Mouse (Mus musculus) T-cell, adult 2 months (primary cell): Measurements from ENCODE around the gene Prickle2.

Experiments used
- DNase-seq: peaks from one replicate; pipeline ENCODE4 v3.0.0; 2022; ENCODE audit warnings: low spot score

Prickle2 gene

DNA sequence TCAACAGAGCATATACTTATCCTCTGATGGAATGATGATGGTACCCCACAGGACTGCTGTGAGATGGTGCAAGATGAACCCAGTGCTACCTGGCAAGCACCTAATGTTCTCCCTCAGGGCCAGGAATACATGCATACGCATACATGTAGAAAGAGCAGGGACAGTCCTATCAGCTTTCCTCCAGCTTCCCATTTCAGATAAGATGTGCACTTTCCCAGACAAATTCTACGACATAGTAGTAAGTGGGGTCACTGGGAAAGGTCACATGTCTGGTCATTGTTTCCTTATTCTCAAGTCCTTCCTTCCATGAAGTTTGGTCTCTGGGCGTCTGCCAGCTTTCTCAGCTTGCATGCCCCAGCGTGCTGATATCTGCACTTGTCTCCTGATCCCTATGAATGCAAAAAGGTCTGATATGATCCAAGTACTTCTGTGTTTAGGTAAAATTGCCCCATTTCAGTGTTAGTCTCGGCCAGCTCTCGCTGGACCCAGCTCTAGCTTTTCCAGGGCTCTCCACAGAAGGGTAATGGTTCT, 187.5 kb downstream of the Prickle2 start:
- no peak for DNase-seq

DNA sequence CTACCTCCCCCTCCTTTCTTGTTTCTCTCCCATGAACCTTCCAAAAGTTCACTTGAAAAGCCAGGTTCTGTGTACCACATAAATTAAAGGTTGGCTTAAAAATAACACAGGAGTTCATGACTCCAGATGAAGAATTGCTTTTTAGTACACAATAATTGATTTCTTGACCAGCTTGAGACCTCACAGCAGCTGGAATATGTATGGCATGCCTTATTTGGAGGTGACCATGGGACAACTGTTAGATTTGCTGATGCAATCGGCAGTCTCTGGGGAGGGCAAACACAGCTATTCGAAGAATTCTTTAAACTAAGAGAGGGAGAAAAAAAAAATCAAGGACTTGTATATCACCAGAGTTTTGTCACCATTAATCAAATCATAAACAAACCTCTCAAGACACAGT, 189.0 kb downstream of the Prickle2 start:
- DNase-seq: no peak

DNA sequence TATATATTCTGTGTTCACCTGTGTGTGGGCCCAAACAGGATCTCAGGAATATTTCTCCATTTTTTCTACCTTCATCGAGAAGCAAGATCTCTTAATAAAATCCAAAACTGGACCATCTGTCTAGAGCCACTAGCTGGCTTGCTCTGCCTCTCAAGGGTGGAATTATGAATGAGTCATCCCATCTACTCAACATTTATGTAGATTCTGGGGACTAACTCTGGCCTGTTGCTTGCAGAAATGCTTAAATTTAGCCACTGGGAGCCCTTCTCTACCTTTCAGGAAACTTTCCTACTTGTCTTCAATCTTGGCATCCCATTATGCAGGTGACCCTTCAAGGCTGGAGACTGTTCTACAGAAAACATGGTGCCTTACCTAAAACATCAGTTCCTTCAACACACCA, 194.0 kb downstream of the Prickle2 start:
- DNase-seq: no peak

DNA sequence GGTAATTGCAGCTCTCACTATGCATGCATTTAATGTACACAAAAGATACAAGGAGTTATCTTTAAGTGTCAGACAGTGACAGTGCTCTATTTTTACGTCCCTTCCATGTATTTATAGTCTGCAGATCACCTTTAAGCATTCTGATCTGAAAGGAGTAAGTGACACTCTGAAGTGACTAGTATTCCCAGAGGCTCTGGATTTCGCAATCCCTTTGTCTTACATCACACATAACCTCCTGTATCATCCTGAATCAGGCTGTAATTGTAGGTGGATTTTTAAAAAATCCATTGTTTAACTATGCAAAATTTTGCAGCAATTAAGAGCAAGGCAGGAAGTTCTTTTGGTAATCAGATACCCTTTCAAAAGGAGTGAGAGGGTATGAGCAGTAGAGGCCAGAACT, 196.2 kb downstream of the Prickle2 start:
- DNase-seq: no peak

DNA sequence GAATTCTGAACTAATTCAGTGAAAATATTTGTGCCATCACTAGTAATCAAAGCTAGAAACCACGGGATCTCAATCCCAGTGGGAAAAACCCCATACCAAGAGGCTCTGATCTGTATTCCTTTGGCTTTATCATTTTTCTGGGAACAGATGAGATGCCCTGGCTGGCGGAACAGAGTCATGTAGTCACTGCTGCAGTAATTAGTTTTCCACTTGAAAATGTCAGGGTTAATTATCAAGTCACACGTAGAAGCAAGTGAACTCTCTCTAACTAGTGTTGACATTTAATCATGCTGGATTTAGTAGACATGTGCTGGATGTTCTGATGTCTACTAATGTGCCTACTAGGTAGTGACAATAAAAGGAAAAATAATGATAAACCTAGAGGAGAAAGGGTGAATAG, 199.7 kb downstream of the Prickle2 start:
- DNase-seq: no peak

DNA sequence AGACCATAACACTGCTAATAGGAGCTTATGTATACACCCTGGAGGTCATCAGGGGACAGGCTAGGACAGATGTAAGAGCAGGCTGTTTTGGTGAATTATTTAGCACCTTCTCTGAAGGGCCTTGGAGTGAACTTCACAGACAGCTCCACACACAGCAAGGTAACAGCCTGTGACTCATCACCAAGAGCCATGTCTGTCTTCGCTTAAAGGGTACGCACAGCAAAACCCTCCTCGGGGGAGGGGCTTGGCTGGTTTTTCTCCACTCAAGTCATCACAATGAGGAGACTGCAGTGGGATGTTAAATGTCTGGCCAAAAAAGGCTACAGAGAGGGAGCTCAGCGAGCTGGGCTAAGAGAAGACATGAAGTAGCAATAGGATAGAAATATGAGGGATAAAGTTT, 206.5 kb downstream of the Prickle2 start:
- DNase-seq: no peak

DNA sequence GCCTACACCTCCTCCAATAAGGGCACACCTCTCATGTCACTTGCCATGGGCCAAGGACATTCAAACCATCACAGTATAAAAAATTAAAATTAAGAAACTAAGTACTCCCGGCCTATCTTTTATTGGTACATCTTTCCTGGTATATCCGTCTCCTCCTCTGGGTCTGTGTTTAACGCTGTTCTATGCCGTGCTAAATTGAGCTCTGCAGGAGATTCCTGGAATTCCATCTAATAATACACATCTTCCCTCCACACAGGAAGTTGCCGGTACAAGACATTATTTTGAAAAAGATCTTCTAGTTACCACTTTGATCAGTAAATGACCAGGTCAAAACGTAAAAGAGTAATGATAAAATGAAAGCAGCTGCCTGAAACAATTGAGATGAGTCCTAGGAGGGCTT, 207.4 kb downstream of the Prickle2 start:
- no peak for DNase-seq

DNA sequence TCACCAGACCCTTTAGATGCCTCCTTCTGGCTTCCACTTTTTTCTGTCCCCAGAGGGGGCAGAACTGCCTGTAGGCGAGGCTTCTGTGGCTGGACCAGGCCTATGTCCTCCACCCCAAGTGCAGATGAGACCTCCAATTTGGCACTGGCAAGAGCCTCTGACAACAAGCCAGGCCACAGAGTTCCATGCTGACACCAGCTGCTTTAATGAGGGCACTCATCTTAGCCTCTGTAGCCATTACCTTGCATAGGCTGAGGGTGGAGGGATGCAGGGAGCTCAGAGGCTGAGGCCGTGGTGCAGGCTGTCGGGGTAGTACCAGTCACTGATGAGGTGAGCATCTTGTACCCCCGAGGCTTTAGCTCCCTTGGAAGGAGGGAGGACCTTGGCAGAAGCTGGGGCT, 208.7 kb downstream of the Prickle2 start:
- no peak for DNase-seq

DNA sequence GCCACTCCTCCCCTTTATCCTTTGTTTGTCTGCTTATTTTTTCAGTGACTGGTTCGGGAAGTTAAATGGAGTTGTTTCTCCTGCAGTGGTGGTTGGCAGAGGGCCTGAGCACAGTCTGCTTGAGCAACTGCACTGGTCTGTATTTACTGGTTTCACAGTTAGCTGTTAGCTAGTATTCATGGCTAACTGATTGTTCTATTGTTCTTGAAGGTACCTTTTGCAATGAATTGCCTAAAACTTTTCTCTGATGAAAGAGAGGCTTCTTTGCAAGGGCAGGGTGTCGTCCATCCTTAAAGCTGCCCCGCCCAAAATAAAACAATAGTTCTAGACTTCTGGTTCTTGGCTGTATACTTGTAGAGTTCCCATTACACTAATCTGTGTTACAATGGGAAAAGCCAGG, 210.5 kb downstream of the Prickle2 start:
- no peak for DNase-seq

DNA sequence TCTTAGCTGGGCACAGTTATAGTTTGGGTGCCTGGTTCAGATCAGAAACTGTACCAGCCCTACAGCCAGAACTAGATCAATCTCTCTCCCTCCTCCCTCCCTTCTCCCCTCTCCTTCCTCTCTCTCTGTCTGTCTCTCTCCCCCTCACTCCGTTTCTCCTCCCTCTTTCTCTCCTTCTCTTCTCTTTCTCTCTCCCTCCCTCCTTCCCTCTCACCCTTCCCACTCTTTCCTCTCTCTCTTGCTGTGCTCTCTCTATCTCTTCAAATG, 224.3 kb downstream of the Prickle2 start:
- no peak for DNase-seq

DNA sequence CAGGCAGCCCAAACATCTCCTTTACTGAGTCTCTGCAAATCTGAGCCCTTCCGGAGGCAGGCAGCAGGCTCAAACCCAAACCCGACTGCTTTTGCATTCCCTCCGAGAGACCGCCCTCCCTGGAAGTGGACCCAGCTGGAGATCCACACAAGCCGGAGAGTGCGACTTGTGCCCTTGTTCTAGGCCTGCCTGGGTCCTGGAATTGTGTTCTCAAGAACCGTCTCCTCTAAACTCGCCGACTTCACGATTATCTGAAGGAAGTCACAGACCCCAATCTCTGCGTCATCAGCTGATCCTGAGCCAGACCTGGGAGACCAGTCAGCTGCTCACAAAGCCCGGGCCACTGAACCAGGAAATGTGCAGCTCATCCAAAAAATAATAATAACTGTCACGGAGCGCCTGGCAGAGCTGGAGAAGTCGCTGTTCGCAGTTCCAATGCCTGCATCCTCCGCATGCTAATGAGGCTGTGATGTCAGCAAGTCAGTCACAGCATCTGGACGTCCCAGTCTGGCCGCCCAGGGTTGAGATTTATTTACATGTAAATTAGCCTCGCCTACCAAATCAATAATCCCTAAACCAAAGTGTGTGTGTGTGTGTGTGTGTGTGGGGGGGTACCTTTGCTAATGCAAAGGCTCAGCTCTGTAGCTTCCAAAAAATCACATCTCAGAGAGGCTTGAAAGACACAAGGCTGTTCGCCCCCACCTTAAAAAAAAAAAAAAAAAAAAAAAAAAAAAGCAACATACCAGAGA, 224.8 kb downstream of the Prickle2 start:
- no peak for DNase-seq

DNA sequence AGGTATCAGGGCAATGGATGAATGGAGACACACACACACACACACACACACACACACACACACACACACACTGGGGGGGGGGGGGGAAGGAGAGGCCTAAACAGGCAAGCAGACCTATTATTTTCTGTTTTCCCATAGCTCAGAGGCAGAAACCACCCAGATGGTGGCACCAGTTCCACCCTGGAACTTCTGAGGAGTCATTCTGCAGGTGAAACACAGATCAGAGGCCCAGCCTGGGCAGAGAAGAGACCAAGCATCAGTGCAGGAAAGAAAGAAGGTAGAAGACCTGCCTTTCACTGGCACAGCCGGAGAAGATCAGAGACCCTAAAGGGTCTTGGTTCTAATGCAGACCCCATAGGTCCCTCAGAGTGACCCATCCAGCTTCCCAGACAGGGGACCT, 227.3 kb downstream of the Prickle2 start:
- no peak for DNase-seq

DNA sequence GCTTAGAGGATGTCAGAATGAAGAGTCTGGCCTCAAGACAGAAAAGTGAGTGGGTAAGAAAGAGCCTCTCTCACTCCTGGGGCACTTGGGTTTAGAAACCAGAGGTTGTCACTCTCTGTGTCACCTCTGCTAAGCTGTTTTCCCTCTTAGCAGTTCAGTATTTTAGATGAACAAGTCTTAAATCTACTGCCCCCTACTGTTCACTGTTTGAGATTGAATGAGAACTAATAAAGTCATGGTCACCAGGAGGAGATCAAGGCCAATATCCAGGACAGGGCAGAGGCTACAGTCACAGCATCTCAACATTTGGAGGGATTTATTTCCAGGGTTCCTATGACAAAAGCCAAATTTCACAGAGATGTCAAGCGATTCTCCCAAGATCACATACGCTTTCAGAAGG, 228.3 kb downstream of the Prickle2 start:
- DNase-seq: no peak

DNA sequence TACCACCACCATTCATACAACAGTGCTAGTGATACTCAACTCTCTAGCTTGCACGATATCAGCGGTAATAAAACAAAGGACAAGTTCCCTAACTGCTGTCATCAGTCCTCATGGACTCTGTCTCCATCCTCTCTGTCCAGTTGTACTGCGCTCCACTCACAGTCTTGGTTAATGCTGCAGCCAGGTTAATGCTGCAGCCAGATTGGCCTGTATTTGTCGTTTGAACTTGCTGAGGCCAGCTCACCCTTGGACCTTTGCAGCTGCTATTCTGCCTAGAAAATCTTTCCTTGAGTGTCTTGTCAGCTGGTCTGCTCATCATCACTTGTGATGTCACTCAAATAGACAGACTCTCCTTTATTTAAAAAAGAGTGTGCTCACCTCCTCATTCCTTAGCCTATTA, 236.5 kb downstream of the Prickle2 start:
- no peak for DNase-seq

DNA sequence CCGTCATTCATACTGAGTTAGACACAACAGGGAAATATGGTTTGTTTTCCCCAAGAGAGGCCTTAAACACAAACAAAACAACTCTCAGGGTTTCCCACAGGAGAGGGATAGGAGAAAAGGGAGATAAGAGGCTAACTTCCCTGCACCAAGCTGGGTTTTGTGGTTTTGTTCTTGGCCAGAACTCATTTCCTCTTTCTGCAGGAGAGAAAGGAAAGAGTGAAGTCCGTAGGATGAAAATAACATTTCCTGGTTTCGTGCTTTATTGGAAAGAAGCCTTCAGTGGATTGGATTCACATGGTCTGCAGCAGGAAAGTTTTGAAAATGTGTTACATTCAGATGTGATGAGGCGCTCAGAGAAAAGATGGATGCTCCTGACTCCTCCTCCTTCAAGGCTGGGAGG, 237.1 kb downstream of the Prickle2 start:
- DNase-seq: no peak

DNA sequence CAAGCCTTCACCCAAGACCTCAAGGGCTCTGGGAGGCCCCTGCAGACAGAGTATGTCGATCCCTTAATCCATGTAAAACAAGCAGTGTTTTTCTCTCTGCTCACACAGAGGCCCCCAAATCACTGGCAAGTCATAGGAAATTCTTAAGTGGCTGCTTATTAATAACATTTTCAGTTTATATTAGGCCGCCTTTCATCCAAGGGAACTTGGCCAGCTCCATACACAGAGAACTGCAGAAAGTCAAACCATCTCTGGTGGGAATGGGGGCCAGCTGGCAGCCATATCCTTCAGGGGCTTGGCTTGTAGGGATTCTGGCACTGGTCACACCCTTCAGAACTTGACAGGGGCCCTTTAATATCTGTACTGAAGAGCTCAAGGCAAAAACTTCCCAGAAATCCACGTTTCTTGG, 237.6 kb downstream of the Prickle2 start:
- DNase-seq: no peak

DNA sequence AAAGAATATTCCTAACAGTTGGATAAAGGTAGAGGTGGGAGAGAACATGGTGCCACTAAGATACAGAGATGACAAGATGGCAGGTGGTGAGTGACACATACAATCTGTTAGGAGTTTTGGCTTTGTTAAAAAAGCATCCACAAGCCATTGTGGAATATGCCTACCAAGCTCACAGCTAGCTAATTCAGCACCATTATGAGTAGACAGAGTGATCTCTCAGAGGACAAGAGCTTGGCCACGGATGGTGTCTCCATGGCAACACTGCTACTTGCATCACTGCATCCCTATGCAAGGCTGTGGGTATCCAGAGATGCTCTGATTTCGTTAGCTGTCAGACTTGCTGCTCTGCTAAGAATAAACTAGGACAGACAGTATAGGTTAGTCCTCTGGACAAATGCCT, 238.6 kb downstream of the Prickle2 start:
- DNase-seq: no peak

DNA sequence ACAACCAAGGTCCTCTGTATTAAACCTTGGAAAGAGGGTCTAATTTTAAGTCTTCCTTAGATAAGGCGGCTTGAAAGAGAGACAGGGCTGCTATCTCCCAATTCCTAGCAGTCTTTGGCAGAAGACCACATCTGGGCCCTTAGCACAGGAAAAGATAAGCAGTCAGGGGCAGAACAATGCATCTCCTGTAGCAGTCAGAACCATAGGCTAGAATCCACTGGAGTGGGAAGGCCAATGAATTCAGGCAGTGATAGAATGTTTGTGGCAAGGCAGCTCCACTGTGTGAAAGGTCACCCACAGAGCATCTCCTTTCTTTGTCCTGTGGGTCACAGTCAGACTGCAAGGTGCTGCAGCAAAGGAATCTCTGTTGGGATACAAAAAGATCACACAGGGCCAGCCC, 240.3 kb downstream of the Prickle2 start:
- no peak for DNase-seq

DNA sequence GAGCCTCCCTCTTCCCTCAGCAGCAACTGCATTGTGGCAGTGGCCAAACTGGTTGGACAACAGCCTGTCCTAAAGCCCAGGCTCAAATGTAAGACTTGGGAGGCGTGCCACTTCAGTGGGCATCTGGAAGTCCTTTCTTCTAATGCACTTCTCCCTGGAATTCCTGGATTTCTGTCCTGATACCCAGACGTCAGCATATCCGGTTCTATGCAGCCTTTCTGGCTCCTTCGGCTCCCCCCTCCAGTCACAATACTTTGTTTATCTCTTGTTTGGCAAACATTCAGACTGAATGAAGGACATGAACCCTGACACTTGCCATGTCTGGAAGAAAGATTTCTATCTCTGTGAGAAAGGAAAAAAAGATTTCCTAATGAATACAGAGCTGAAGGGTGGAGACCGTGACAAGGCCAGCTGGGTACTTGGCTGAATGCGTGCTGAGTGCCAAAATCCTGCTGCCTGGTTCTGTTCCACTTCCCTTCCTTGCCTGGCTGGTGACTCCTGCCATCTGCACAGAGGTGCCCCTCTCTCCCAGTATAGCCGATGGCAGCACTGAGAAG, 241.1 kb downstream of the Prickle2 start:
- no peak for DNase-seq

DNA sequence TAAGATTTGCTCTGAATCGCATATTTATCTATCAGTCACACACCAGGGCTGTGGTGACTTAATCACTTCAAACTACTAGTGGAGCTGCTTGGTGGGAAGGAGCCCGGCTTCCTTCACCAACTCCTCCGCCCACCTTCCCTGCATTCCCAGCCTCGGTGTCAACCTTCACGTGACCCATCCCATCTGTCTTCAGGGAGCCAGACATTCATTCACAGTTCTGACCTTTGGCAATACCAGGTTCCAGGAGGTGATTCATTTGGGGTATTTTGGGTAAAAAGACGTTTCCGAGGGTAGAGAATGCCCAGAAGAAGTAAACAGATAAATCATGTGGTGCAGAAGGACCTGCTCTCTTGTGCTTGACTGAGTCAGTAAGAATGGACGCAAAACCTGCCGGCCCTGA, 242.2 kb downstream of the Prickle2 start:
- DNase-seq: no peak

DNA sequence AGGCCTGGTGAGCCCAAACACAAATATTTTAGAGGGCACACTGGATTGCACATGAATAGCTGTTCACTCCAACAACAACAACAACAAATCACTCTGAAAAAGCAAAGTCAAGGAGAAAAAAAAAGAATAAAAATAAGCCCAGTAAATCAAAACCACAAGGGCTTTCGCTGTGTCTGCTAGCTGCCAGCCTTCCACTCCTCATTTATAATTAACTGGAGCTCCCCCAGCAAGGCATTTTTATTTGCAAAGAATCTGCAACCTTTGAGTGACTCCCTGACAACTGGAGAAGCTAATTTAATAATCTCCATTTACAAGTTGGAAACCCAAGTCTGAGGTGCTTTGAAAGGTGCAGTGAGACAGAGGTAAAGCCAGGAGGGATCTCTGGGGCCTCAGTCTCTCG, 245.2 kb downstream of the Prickle2 start:
- no peak for DNase-seq

DNA sequence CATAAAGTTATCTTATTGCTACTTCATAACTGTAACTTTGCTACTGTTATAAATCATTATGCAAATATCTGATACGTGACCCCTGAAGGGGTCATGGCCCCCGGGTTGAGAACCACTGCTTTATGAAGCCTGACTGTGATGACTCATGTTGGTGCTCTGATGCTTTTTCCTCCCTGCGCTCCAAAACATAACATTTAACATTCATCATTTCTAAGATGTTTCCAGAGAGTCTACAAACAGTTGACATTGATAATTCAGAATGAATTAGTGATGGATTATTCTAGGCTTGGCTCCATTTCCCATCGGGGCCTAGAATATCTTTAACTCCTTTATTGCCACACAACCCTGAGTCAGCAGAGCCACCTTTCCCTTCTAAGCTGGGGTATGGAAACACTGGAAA, 247.9 kb downstream of the Prickle2 start:
- no peak for DNase-seq

DNA sequence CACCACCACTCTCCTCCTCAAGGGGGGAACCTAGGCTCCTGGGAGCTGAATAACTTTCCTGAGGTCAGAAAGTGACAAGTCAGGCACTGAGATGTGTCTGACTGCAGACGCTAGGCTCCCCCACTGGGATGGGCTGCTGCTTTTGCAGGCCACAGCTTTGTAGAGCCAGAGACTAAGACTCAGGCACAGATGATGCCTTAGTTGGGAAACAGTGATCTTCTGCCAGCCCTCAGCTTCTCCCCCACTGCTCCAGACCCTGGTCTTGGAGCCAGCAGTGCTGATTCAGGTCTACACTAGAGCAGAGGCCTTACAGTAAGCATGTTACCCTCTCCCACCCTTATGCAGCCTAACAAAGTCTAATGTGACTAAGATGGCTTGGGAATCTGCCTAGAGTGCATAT, 254.5 kb downstream of the Prickle2 start:
- no peak for DNase-seq

DNA sequence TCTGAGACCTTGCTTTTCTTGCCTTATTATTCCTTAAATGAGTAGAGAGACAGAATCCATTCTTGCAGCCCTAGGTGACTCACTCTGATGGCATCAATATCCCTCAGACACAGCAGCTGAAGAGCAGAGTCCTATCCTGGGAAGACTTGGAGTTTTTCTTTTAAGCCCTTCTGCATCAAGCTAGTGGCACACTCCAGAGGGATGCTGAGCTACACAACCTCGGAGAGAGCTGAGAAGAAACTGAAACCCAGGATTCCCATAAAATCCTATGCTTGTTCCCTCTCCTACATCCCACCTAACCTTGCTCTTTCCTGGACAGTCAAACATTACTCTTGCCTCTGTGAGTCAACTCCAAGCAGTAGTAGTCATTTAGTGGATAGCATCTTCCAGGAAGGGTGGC, 256.0 kb downstream of the Prickle2 start:
- no peak for DNase-seq
